Mouse (Mus musculus): ENCODE results near the gene Rasd1.
"Not testable (repeated sequence)": the region's sequence is repeated elsewhere in the genome, so short reads cannot be mapped to it uniquely, and the experiment has no call there.

Gene Rasd1

DNA sequence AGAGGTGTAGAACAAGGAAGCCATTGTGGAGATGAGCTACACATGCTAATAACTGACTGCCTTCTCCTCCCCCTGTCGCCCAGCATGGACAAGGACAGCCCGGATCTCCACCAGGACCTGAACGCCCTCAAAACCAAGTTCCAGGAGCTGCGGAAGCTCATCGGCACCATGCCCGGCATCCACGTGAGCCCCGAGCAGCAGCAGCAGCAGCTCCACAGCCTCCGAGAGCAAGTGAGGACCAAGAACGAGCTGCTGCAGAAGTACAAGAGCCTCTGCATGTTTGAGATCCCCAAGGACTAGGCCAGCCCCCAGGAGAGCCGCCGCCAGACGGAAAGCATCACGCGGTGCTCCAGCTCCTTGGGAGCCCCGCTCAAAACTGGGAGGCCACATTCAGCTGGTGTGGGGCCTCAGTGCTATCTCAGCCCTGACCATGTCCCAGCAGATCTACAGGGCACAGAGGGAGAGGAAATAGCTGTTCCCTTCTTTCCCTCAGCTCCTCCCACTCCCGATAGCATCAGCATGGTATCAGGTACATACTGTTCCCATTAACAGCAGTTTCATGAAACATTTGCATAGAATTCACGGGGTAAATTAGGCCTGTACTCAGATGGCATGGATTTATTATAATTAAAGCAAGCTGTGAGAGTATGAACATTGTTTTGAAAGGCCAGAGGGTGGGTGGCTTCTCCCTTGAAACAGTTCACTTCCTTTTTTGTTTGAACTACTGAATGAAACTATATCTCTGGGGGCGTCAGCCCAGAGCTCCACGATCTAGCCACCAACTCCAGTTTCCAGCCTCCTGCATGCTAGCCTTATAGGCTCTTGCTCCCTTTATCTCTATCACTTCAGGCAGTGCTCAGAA, 4.0 kb downstream of the Rasd1 start:
- no peak for DNase-seq (ENCODE audit: low spot score in 2 of 2)

DNA sequence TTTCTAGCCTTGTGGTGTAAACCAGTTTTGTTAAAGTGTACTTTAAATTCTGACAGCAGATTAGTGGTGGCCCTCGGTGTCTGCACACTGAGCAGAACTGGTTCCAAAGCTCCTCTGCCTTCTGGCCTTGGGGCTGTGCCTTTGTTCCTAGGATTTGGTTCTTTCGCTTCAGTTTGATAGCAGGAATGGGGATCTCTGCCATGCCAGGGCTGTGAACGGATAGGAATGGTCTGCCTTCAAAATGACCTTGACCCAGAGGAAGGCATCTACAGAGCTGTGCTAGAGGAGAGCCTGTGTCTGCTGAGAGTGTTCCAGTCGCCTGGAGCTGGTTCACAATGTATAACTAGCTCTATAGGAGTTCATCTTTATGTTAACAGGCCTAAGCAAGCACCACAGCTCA, 5.3 kb downstream of the Rasd1 start:
- no peak for DNase-seq (ENCODE audit: low spot score in 2 of 2)

DNA sequence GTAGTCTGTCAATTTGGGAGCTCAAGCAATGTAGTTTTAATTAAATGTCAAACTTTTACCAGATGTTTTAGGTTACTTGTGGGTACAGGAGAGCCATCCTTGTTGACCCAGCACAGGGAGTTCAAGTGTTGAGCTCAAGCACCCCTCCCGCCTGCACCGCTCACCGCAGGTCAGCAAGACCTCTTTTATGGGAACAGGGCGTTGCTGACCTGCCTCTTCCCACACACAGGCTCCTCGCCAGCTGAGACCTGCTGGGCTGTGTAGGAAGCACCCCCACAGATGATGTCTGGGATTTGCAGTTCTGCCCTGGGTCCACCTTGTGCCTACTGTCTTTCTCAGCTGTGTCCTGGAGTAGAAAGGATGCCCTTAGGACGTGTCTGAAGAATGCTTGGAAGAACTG, 8.0 kb downstream of the Rasd1 start:
- DNase-seq (ENCODE audit: low spot score in 2 of 2): no peak

DNA sequence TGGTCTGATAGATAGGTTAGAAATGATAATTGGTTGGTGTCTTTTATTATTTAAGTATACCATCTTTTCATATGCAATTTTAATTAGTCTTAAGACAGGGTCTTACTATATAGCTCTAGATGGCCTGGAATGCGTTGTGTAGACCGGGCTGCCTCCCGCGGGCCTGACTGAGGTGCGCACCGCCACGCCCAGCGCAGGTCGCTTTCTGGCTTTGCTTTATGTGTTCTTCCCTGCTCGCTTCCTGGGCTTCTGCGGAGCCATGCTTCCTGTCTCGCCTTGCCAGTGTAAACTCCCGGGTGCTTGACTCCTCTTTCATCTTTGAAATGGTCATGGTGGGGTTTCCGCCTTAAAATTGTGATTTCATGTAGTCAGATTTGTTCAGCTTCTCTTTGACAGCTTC, 11.9 kb downstream of the Rasd1 start:
- DNase-seq (ENCODE audit: low spot score in 2 of 2): no peak

DNA sequence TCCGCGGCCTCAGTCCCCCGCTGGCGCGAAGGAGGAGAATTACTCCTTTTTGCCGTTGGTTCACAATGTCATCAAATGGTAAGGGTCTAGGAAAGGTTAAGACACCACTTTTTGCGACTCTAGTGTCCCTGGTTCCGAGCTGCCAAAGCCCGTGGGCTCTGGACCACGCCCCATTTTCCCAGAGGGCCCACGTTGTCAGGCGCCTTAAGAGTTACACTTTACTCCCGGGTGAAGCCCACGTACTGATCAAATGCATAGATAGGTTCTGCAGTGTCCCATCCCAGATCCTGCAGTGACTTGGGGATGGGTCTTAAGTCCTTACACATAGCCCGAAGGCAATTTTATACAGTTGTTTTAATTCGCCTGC, 16.4 kb downstream of the Rasd1 start:
- no peak for DNase-seq (ENCODE audit: low spot score in 2 of 2)

DNA sequence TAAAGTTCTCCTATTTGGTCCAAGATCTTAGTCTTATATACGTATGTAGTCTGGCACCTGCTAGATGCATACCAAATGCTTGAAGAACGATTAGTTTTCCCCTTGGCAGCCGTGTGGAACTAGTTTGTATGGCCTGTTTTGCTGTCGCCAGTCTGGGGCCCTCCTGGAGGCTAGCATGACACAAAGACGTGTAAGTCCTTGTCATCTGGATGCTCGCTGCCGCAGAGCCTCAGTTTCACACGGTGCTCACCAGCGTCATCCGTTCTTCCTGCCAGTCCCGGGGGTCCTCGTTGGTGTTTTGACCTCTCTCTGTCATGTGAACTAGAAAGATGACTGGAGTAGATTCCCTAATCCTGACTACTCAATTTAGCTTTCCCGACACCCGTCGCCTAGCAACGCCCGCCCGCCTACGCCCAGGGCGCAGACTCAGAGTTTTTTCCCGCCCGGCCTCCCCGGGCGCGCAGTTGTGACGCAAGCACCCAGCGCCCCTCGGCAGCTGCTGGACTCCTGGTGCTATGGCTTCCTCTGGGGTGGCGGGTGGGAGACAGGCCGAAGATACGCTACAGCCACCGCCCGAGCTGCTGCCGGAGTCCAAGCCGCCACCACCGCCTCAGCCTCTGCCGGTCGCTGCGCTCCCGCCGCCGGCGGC, 16.9 kb downstream of the Rasd1 start, which contains the start of gene Med9:
Gene Med9, plus strand, starts transcription at position 455 of the 649 bp plus-strand sequence.
- DNase-seq (ENCODE audit: low spot score in 2 of 2): peak; percentile 81 to 89

DNA sequence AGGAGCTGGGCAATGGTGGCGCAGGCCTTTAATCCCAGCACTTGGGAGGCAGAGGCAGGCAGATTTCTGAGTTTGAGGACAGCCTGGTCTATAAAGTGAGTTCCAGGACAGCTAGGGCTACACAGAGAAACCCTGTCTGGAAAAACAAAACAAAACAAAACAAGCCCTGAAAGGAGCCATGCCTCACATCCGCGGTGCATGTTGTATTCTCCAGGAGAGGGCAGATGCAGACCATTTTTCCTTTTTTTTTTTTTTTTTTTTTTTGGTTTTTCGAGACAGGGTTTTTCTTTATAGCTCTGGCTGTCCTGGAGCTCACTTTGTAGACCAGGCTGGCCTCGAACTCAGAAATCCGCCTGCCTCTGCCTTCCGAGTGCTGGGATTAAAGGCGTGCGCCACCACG, 19.9 kb downstream of the Rasd1 start:
- not testable (repeated sequence) for DNase-seq (ENCODE audit: low spot score in 2 of 2)

DNA sequence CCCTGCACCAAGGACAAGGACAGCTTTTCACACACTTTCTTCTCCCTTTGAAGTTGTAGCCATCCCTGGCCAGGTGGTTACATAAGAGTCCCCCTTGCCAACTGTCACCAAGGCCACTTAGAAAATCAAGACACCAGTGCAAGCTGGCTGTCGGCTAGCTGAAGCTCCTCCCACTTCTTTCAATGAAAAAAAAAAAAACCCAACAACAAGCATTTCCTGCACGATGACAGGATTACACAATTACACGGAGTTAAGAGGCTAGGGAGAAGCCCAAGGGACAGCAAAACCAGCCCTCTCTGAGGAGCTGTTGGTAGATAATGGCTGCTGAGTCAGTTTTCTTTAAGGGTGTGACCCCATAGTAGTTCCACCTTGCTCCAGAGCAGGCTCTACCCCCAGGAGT, 23.4 kb downstream of the Rasd1 start:
- no peak for DNase-seq (ENCODE audit: low spot score in 2 of 2)

DNA sequence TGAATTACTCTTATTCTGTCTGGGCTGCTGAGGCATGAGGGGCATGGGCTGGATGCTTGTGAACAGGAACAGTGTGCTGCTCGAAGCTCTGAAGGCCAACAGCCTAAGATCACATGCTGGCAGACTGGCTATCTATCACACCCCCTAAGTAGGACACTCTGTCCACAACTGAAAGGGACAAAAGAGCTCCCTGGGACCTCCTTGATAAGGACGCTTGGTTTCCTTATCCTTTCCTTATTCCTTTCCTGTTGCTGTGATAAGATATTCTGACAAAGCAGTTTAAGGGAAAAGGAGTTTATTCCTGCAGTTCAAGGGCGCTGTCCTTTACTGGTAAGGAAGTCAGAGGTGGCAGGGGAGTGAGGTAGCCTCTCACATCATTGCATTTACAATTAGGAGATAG, 24.1 kb downstream of the Rasd1 start:
- DNase-seq (ENCODE audit: low spot score in 2 of 2): no peak

DNA sequence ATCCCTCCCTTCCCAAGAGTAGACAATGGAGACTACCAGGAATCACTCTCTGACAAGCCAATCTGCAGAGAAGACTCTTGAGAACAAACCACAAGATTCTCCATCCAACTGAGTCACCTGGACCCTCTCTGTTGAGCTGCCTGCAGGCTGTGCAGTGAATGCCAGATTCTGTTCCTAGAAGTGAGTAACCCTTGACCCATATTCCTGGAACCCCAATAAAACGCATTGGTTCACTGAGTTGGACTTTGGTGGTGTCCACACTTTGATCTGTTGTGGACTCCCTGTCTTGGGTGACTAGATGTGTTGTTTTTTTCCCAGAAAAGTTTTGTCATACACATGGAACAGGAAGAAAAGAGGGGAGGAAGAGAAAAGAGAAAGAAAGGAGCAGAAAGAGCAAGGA, 24.9 kb downstream of the Rasd1 start:
- DNase-seq (ENCODE audit: low spot score in 2 of 2): no peak

DNA sequence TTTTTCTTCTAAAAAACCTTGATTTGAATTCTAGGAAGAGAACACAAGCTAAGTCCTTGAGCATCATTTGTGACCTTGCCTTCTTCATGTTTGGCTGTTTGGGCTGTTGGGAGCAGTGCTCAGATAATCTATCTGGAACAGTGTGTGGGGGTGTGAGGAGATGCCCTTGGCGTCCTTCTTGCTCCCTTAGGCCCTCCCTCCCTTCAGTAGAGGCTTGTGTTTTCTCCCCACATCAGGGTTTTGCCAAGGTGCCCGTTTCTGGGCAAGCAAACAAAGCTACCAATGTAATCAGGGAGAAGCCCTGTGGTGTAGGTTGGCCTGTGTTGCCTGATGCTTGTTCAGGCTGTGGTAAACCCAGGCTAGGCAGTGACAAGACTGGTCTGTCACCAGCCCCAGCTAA, 27.1 kb downstream of the Rasd1 start:
- no peak for DNase-seq (ENCODE audit: low spot score in 2 of 2)

DNA sequence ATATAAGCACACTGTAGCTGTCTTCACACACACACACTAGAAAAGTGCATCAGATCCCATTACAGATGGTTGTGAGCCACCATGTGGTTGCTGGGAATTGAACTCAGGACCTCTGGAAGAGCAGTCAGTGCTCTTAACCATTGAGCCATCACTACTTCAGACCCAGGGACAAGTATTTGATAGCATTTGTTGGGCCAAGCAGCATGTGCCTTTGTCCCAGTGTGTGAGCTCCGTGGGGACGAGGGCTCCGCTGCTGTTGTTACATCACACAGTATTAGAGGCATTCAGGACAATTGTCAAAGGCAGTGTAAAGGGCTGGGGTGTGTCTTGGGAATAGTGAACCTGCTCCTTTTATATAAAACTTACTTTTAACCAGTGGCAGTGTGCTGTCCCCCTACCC, 27.7 kb downstream of the Rasd1 start:
- DNase-seq (ENCODE audit: low spot score in 2 of 2): no peak

DNA sequence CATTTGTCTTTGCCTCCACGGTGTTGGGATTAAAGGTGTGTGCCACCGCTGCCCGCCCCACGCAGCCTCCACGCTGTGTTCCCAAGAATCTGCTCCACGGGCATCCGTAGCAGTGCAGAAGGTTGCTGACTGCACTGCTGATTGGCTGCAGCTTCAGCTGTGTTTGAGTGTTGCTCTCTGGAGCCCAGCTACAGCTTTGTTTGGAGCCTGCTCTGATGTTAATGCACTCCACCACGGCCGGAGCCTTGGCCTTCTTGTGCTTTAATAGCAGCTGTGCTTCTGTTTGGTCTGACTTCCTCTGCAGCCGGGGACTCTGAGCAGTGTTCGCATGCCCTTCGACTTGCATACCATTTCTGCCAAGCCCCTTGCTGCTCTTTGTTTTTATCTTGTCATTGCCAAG, 30.8 kb downstream of the Rasd1 start:
- DNase-seq (ENCODE audit: low spot score in 2 of 2): no peak

DNA sequence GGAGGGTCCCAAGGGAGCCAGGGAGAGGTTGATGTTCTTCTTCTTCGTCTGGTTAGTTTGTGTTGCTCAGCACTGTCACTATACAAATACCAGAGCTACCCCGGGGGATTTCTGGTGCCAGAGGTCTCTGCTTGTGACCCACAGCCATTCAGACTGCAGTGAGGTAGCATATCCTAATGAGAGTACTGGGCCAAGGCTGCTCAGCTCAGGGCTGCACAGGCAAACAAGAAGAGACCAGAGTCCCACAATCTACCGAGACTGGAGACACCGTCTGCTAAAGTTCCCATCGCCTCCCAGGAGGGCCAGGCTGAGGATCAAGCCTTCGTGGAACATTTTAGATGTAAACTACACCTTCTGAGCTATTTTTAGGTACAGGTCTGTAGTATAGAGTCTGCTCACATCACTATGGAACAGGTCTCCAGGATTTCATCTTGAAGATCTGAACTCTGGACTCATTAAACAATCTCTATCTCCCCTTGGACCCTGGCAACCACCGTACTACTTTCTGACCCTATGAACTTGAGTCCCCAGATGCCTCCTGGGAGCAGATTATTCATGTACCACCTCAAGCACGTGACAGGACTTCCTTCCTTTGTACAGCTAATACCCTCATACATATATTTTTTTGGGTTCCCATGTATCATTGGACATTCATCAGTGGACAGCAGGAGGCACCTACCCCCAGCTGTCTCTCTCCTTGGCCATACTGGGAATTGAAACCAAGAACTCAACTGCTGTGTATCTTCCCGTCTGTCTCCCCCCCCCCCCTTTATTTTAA, 32.0 kb downstream of the Rasd1 start:
- DNase-seq (ENCODE audit: low spot score in 2 of 2): peak in 1 of 2 experiments; percentile 18

DNA sequence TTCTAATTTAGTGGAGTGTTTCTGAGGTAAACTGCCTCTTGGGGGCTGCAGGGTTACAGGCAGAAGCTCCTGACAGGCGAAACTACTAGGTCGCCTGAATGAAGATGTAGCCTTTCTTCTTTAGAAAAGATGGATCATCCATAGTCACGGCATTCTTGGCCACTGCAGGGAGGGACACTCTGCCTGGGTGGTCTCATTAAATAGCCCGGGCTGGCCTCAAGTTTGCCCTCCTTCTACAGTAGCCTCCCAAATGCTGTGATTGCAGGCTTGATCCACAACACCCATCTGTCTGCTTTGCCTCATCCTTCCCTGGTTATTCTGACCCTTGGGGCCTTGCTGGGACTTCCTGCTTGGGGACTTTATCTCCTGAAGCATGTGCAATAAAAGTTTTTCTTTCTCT, 34.7 kb downstream of the Rasd1 start:
- no peak for DNase-seq (ENCODE audit: low spot score in 2 of 2)

DNA sequence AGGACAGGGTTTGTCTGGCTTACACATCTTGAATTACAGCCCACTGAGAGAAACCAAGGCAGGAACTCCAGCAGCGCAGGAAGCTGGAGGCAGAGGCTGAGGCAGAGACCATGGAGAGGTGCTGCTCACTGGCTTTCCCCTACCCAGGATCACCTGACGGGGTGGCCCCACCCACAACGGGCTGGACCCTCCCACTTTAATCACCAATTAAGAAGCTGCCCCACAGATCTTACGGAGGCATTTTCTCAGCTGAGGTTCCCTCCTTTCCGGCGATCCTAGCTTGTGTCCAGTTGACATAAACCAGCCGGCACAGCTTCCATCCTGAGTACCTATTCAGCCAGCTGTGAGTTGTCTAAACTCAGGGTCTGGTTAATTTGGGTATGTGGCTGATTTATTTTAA, 43.5 kb downstream of the Rasd1 start:
- no peak for DNase-seq (ENCODE audit: low spot score in 2 of 2)

DNA sequence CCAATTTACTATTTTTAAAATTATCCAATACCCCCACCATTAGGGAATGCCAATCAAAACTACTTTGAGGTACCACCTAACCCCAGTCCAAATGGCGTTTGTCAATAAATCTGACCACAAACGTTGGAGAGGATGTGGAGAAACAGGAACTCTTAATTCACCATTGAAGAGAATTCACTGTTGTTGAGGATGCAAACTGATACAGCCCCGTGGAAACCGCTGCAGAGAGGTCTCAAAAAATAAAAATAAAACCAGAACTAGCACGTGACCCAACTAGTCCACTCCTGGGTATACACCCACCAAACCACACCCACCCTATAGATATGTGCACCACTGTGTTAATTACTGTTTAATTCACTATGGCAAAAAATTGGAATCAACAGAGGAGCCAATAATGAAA, 44.4 kb downstream of the Rasd1 start:
- no peak for DNase-seq (ENCODE audit: low spot score in 2 of 2)

DNA sequence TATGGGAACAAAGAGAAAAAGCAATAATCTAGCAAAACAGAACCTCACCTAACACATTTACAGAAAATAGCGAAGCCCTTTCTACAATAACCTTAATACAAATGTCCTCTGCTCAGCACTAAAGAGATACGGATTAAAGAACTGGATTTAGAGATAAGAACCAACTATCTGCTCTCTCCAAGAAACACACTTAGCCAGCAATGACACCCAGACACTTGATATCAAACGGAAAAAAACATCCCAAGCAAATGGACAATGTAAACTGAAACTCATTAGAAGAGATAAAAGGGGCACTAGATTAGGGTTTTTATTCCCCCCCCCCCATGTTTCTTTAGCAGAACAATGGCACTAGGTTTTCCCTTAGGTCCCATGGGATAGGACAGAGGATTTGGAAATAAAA, 45.3 kb downstream of the Rasd1 start:
- no peak for DNase-seq (ENCODE audit: low spot score in 2 of 2)

DNA sequence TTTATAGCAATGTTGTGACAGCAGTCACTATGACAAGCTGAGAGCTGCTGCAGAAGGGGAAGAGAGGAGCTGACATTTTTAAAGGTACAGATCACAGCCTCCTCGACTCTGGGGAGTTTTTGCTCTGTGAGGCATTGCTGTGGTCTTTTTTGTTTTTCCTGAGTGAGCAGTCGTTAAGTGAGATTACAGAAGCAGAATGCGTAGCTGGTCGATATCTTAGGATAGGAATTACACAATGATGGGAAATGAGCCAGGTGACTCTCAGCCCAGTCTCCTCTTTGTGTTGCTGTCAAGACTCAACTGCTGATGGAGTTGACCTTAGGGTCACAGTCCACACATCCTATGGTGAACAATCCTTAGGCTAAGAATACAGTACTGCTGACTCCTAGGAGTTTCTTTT, 46.7 kb downstream of the Rasd1 start:
- DNase-seq (ENCODE audit: low spot score in 2 of 2): no peak

DNA sequence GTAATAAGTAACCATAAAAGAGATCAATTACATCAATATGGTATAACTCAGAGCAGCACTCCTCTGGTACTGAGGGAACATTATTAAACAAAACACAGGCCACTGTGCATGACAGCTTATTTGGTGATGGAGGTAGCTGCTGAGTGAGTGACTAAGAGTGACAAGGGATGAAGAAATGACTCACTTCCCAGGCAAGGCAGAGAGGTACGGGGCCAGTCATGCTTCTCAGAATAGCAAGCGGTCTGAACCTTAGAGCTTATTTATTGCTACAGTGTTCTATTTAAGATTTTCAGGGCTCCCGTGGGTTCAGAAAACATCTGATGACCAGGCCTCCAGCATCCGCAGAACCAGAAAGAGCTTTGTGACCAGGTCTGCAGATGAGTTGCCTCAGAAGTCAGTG, 51.0 kb downstream of the Rasd1 start:
- no peak for DNase-seq (ENCODE audit: low spot score in 2 of 2)

All from natural killer cell, adult 2 months (primary cell).